Mouse (Mus musculus) layer of hippocampus, postnatal 36 days (tissue): ENCODE results near the gene Irs2. TPM values are rescaled to one million over a fixed set of nuclear protein-coding genes. Genes with fewer than 3 reads are reported as not detected.
A peak's percentile ranks its signal among the peaks of the same experiment; 100 is the strongest.

ENCODE experiments used
- DNase-seq, 2 experiments: peaks; one replicate each; pipeline ENCODE4 v3.0.0; 2022
- total RNA-seq, 2 experiments: library from RNA; stranded (reverse); gene quantifications; 2 replicates each; pipeline ENCODE4 v1.2.3; 2021

Irs2 gene
- total RNA-seq: 10 to 100 TPM; 70.3 to 78.6 TPM

- DNase-seq: peak in 1 of 2 experiments; percentile 57
Observed at GRCm38 (mm10) chr8:11008379-11008775, at the start of gene Irs2. Irs2 (minus strand) TSS chr8:11008458.

- DNase-seq: no peak
Observed at GRCm38 (mm10) chr8:11056665-11057064, 48.4 kb upstream of the Irs2 start.

GRCm38 (mm10) chr8:11056175-11056563 is 47.9 kb upstream of the Irs2 start:
- DNase-seq: no peak

GRCm38 (mm10) chr8:11055557-11056174 is 47.4 kb upstream of the Irs2 start:
- DNase-seq: no peak

GRCm38 (mm10) chr8:11049835-11050234 is 41.6 kb upstream of the Irs2 start:
- no peak for DNase-seq

GRCm38 (mm10) chr8:11047812-11048211 is 39.6 kb upstream of the Irs2 start:
- no peak for DNase-seq

GRCm38 (mm10) chr8:11044660-11045059 is 36.4 kb upstream of the Irs2 start:
- DNase-seq: no peak

- no peak for DNase-seq
Observed at GRCm38 (mm10) chr8:11043591-11043990, 35.3 kb upstream of the Irs2 start.

- DNase-seq: no peak
Observed at GRCm38 (mm10) chr8:11042872-11043587, 34.8 kb upstream of the Irs2 start.

GRCm38 (mm10) chr8:11040088-11040487 is 31.8 kb upstream of the Irs2 start:
- DNase-seq: no peak

- no peak for DNase-seq
Observed at GRCm38 (mm10) chr8:11038788-11039187, 30.5 kb upstream of the Irs2 start.

GRCm38 (mm10) chr8:11038367-11038766 is 30.1 kb upstream of the Irs2 start:
- DNase-seq: no peak

- no peak for DNase-seq
Observed at GRCm38 (mm10) chr8:11036790-11037189, 28.5 kb upstream of the Irs2 start.

GRCm38 (mm10) chr8:11035628-11036416 is 27.6 kb upstream of the Irs2 start:
- no peak for DNase-seq

- DNase-seq: no peak
Observed at GRCm38 (mm10) chr8:11024871-11025270, 16.6 kb upstream of the Irs2 start.

GRCm38 (mm10) chr8:11020949-11021572 is 12.8 kb upstream of the Irs2 start:
- no peak for DNase-seq

- DNase-seq: no peak
Observed at GRCm38 (mm10) chr8:11015622-11016021, 7.4 kb upstream of the Irs2 start.

GRCm38 (mm10) chr8:11013258-11013657 is 5.0 kb upstream of the Irs2 start:
- DNase-seq: peak in 1 of 2 experiments; percentile 50

GRCm38 (mm10) chr8:11011787-11012485 is 3.7 kb upstream of the Irs2 start:
- DNase-seq: no peak

GRCm38 (mm10) chr8:11010913-11011605 is 2.8 kb upstream of the Irs2 start:
- no peak for DNase-seq

GRCm38 (mm10) chr8:11010398-11010797 is 2.1 kb upstream of the Irs2 start:
- no peak for DNase-seq
